Mouse (Mus musculus) heart, embryonic 11.5 days (tissue): Measurements from ENCODE around the gene Il22ra2. TPM values are rescaled to one million over a fixed set of nuclear protein-coding genes. Genes with fewer than 3 reads are reported as not detected.

Source experiments
- ATAC-seq: fragments of 200-750 bp; cut with Nextera tagmentation; replicated peaks from 2 replicates; pipeline ENCODE4 v1.8.0; 2017; ENCODE audit warnings: moderate library complexity; ENCODE audit not compliant: insufficient number of reproducible peaks, low FRiP score, low TSS enrichment
- H3K27ac ChIP-seq: fragments of 300-500 bp; sonication (generic); 2 replicates; pipeline ENCODE4 v1.5.1; 2014; ENCODE audit warnings: mild to moderate bottlenecking, low read depth, low read length
- H3K27me3 ChIP-seq: fragments of 300-500 bp; sonication (generic); 2 replicates; pipeline ENCODE4 v1.6.1; 2014; ENCODE audit warnings: mild to moderate bottlenecking, low read length, mixed read lengths; ENCODE audit not compliant: control insufficient read depth, insufficient read depth
- H3K36me3 ChIP-seq: fragments of 300-500 bp; sonication (generic); 2 replicates; pipeline ENCODE4 v1.6.1; 2014; ENCODE audit warnings: mild to moderate bottlenecking, low read length, moderate library complexity, mixed read lengths; ENCODE audit not compliant: control insufficient read depth, insufficient read depth
- H3K4me1 ChIP-seq: fragments of 300-500 bp; sonication (generic); 2 replicates; pipeline ENCODE4 v1.6.1; 2014; ENCODE audit warnings: low read length; ENCODE audit not compliant: control insufficient read depth, insufficient read depth
- H3K4me2 ChIP-seq: fragments of 300-500 bp; sonication (generic); 2 replicates; pipeline ENCODE4 v1.6.1; 2014; ENCODE audit warnings: mild to moderate bottlenecking, moderate library complexity
- H3K4me3 ChIP-seq: fragments of 300-500 bp; sonication (generic); 2 replicates; pipeline ENCODE4 v1.5.1; 2014; ENCODE audit warnings: low read depth, low read length
- H3K9ac ChIP-seq: fragments of 300-500 bp; sonication (generic); 2 replicates; pipeline ENCODE4 v1.6.1; 2014; ENCODE audit warnings: mild to moderate bottlenecking, low read depth, low read length, moderate library complexity
- H3K9me3 ChIP-seq: fragments of 300-500 bp; sonication (generic); replicated peaks from 2 replicates; pipeline ENCODE4 v1.6.1; 2016; ENCODE audit warnings: low read length; ENCODE audit not compliant: control insufficient read depth
- WGBS: fragments of 180-500 bp; shearing (Covaris S2); extraction: QIAGEN DNeasy Blood & Tissue Kit; methylation state at CpG from one replicate; pipeline ENCODE4 v1.1.7; 2014; ENCODE audit not compliant: insufficient replicate concordance; 5-methylcytosine and 5-hydroxymethylcytosine counted together
- polyA plus RNA-seq: library from polyadenylated mRNA; unstranded; fragments of >200 nt; fragmentation: Nextera tagmentation; extraction: Ambion mirVana; gene quantifications from 2 replicates; pipeline ENCODE4 v1.2.1, GENCODE M21; 2014

Il22ra2 gene
- polyA plus RNA-seq, 1 experiment from 2014 or later = not detected

GRCm38 (mm10) chr10:19584846-19585245 is 37.0 kb upstream of the Il22ra2 start:
- H3K4me3 ChIP-seq = no peak overlapping the region
- H3K9me3 ChIP-seq = no peaks in the 10 kb centered on the region
- H3K9ac ChIP-seq = no peak overlapping the region
- no peaks in the 10 kb centered on the region for H3K27me3 ChIP-seq
- H3K36me3 ChIP-seq = no peaks in the 10 kb centered on the region
- ATAC-seq = no peak
- no peak overlapping the region for H3K4me2 ChIP-seq
- WGBS = 70% methylated on average over 1 of the region's 1 CpGs
- H3K27ac ChIP-seq = no peak overlapping the region
- no peaks in the 10 kb centered on the region for H3K4me1 ChIP-seq

DNA sequence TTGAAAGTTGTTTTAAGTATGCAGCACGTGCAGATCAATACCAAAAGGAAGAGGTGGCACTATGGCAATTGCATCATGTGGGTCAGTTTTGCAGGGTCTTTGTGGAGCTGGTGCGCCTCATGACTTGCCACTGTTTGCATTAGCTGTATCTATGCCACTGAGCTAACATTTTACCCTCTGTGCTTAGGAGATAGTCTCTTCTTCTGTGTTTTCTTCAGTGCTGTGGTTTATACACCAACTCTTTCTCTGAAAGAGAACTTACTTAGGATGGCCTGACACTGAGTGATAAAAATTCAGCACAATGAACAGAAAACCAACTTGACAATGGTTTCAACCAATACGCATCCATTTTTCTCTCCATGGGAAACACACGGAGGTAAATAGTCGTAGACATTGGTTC is 35.9 kb upstream of the Il22ra2 start:
- Histone ChIP-seq H3K9ac (no peak overlapping the region), H3K4me3 (no peak overlapping the region), H3K4me2 (no peak overlapping the region), H3K27me3 (no peaks in the 10 kb centered on the region), H3K4me1 (no peaks in the 10 kb centered on the region; the same call in 1 of the 2 replicates), H3K27ac (no peak overlapping the region), H3K36me3 (no peaks in the 10 kb centered on the region), H3K9me3 (no peaks in the 10 kb centered on the region)
- WGBS = 89% methylated on average over 5 of the region's 5 CpGs
- no peak for ATAC-seq

- Histone ChIP-seq H3K4me1 (no peaks in the 10 kb centered on the region; the same call in 1 of the 2 replicates), H3K27me3 (no peaks in the 10 kb centered on the region), H3K4me3 (no peak overlapping the region), H3K9ac (no peak overlapping the region), H3K4me2 (no peak overlapping the region), H3K27ac (no peak overlapping the region), H3K36me3 (no peaks in the 10 kb centered on the region), H3K9me3 (no peaks in the 10 kb centered on the region)
- WGBS = 79% methylated on average over 3 of the region's 3 CpGs
- ATAC-seq = no peak
Observed at GRCm38 (mm10) chr10:19587281-19587680, 34.5 kb upstream of the Il22ra2 start.

DNA sequence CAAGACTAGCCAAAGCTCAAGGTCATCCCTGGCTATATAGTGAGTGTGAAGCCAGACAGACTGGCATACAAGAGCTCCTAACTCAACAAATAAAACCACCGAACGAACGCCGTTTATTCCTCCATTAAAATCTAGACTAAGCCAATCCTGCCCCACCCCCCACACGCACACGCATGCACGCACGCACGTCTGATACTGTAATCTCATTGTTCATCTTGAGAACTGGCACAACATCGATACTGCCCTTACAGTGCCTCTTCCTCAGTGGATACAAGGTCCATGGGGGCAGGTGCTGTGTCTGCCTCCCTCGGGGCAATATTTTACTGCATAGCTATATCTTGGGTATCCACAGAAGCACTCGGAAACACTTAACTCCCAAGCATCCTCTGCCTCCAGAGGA is 32.2 kb upstream of the Il22ra2 start:
- H3K27me3 ChIP-seq = no peaks in the 10 kb centered on the region

GRCm38 (mm10) chr10:19591286-19591640 is 30.5 kb upstream of the Il22ra2 start:
- ATAC-seq = no peak
- Histone ChIP-seq H3K4me3 (peak overlapping the region; percentile 76), H3K4me1 (peaks cover 5% of the 10 kb centered on the region), H3K27me3 (no peaks in the 10 kb centered on the region), H3K9ac (0 out of 2 replicates have a peak overlapping the region, but pooled peaks have one; percentile 12), H3K9me3 (no peaks in the 10 kb centered on the region), H3K36me3 (no peaks in the 10 kb centered on the region), H3K4me2 (peak overlapping the region; percentile 76), H3K27ac (no peak overlapping the region)
- 24% methylated on average over 6 of the region's 6 CpGs for WGBS

More for the DNA sequence above, 32.2 kb upstream of the Il22ra2 start:
- H3K4me1 ChIP-seq = peaks cover 5% of the 10 kb centered on the region; the same call in 1 of the 2 replicates
- H3K4me2 ChIP-seq = no peak overlapping the region
- no peak overlapping the region for H3K27ac ChIP-seq
- WGBS = 84% methylated on average over 12 of the region's 12 CpGs
- H3K4me3 ChIP-seq = no peak overlapping the region
- H3K36me3 ChIP-seq = no peaks in the 10 kb centered on the region
- ATAC-seq = no peak
- H3K9ac ChIP-seq = no peak overlapping the region
- H3K9me3 ChIP-seq = no peaks in the 10 kb centered on the region

GRCm38 (mm10) chr10:19591641-19592441 is 30.0 kb upstream of the Il22ra2 start, which contains the start of gene Ifngr1:
TSS of gene Ifngr1 (plus strand) at chr10:19591949.
- Histone ChIP-seq H3K4me2 (peak within 1 kb of the TSS; percentile 76), H3K4me1 (peaks cover 11% of the 10 kb centered on the region), H3K9ac (peak within 1 kb of the TSS; percentile 92), H3K4me3 (peak within 1 kb of the TSS; percentile 76), H3K9me3 (no peaks in the 10 kb centered on the region), H3K36me3 (no peaks in the 10 kb centered on the region), H3K27me3 (no peaks in the 10 kb centered on the region), H3K27ac (peak within 1 kb of the TSS; percentile 84)
- WGBS = under 1% methylated on average over 52 of the region's 52 CpGs
- peak; percentile 100 for ATAC-seq

DNA sequence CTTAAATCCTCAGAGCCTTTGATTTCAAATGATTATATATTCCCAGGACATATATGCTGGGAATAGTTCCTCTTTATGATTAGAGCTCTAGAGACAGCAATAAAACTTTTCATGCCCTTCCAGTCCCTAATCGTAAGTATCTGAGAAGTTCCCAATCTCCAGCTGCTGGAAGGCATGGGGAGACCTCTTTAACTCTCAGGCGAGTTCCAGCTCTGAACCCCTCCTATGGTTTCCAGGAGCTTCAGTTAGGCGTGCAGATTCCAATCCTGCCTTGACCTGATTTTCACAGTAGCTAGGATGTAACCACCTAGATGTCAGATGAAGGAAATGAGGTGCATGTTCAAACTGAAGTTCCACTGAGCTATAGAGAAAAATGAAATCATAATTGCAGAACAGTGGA is 29.2 kb upstream of the Il22ra2 start:
- H3K4me3 ChIP-seq = peak overlapping the region; percentile 76
- ATAC-seq = no peak
- no peaks in the 10 kb centered on the region for H3K27me3 ChIP-seq
- WGBS = 5% methylated on average over 3 of the region's 3 CpGs
- H3K4me1 ChIP-seq = peaks cover 12% of the 10 kb centered on the region
- H3K27ac ChIP-seq = peak overlapping the region; percentile 84
- no peaks in the 10 kb centered on the region for H3K36me3 ChIP-seq
- H3K9ac ChIP-seq = peak overlapping the region; percentile 92
- peak overlapping the region; percentile 76 for H3K4me2 ChIP-seq
- H3K9me3 ChIP-seq = no peaks in the 10 kb centered on the region

GRCm38 (mm10) chr10:19593296-19593695 is 28.5 kb upstream of the Il22ra2 start:
- ATAC-seq = no peak
- no peak overlapping the region for H3K27ac ChIP-seq
- no peak overlapping the region for H3K9ac ChIP-seq
- 78% methylated on average over 3 of the region's 3 CpGs for WGBS
- peaks cover 12% of the 10 kb centered on the region for H3K4me1 ChIP-seq
- no peaks in the 10 kb centered on the region for H3K9me3 ChIP-seq
- H3K27me3 ChIP-seq = no peaks in the 10 kb centered on the region
- H3K4me3 ChIP-seq = no peak overlapping the region
- no peak overlapping the region for H3K4me2 ChIP-seq
- no peaks in the 10 kb centered on the region for H3K36me3 ChIP-seq
